Mouse (Mus musculus) heart, embryonic 13.5 days (tissue): ENCODE results near the gene Ptpn14. TPM values are rescaled to one million over a fixed set of nuclear protein-coding genes. Genes with fewer than 3 reads are reported as not detected.

Experiments used
- ATAC-seq: fragments of 200-750 bp; cut with Nextera tagmentation; 2 replicates; pipeline ENCODE4 v1.8.0; 2017; ENCODE audit warnings: moderate TSS enrichment; ENCODE audit not compliant: insufficient number of reproducible peaks, low FRiP score, low TSS enrichment; ENCODE audit errors: extremely low read depth
- H3K27ac ChIP-seq: fragments of 300-500 bp; sonication (generic); replicated peaks from 2 replicates; pipeline ENCODE4 v1.5.1; 2015; ENCODE audit warnings: moderate library complexity, mild to moderate bottlenecking, inconsistent platforms
- H3K27me3 ChIP-seq: fragments of 300-500 bp; sonication (generic); replicated peaks from 2 replicates; pipeline ENCODE4 v1.6.1; 2015; ENCODE audit warnings: mild to moderate bottlenecking, inconsistent platforms
- H3K36me3 ChIP-seq: fragments of 300-500 bp; sonication (generic); 2 replicates; pipeline ENCODE4 v1.6.1; 2015; ENCODE audit warnings: mild to moderate bottlenecking, inconsistent platforms
- H3K4me1 ChIP-seq: fragments of 300-500 bp; sonication (generic); 2 replicates; pipeline ENCODE4 v1.6.1; 2015; ENCODE audit warnings: inconsistent platforms
- H3K4me2 ChIP-seq: fragments of 300-500 bp; sonication (generic); 2 replicates; pipeline ENCODE4 v1.6.1; 2015; ENCODE audit warnings: inconsistent platforms, mild to moderate bottlenecking, moderate library complexity
- H3K4me3 ChIP-seq: fragments of 300-500 bp; sonication (generic); 2 replicates; pipeline ENCODE4 v1.5.1; 2015; ENCODE audit warnings: moderate library complexity, mild to moderate bottlenecking, inconsistent platforms
- H3K9ac ChIP-seq: fragments of 300-500 bp; sonication (generic); 2 replicates; pipeline ENCODE4 v1.6.1; 2015; ENCODE audit warnings: inconsistent platforms, mild to moderate bottlenecking, moderate library complexity
- H3K9me3 ChIP-seq: fragments of 300-500 bp; sonication (generic); 2 replicates; pipeline ENCODE4 v1.6.1; 2016; ENCODE audit warnings: inconsistent platforms
- WGBS: fragments of 180-500 bp; shearing (Covaris S2); methylation state at CpG from one replicate; pipeline ENCODE4 v1.1.7; 2015; ENCODE audit warnings: mixed read lengths; 5-methylcytosine and 5-hydroxymethylcytosine counted together
- polyA plus RNA-seq: library from polyadenylated mRNA; unstranded; fragments of >200 nt; fragmentation: Nextera tagmentation; extraction: Ambion mirVana; gene quantifications from 2 replicates; pipeline ENCODE4 v1.2.1, GENCODE M21; 2015

Ptpn14 gene
- polyA plus RNA-seq, 1 experiment from 2014 or later = 7.6 TPM

- H3K9me3 ChIP-seq = no peaks in the 10 kb centered on the region
- 53% methylated on average over 7 of the region's 7 CpGs for WGBS
- H3K4me3 ChIP-seq = no peak overlapping the region
- no peak overlapping the region for H3K9ac ChIP-seq
- ATAC-seq = no peak
- peaks cover 35% of the 10 kb centered on the region for H3K4me1 ChIP-seq
- no peak overlapping the region for H3K4me2 ChIP-seq
- H3K27me3 ChIP-seq = no peaks in the 10 kb centered on the region
- peaks cover 84% of the 10 kb centered on the region for H3K36me3 ChIP-seq
- H3K27ac ChIP-seq = no peak overlapping the region
These were observed 154.8 kb downstream of the Ptpn14 start for GRCm38 (mm10) chr1:189882886-189883285.

GRCm38 (mm10) chr1:189883531-189884170, 155.6 kb downstream of the Ptpn14 start:
- WGBS = 45% methylated on average over 18 of the region's 18 CpGs

GRCm38 (mm10) chr1:189884951-189885350, 156.9 kb downstream of the Ptpn14 start:
- Histone ChIP-seq H3K4me2 (no peak overlapping the region), H3K9me3 (no peaks in the 10 kb centered on the region), H3K4me3 (no peak overlapping the region), H3K27ac (no peak overlapping the region), H3K9ac (no peak overlapping the region), H3K4me1 (peaks cover 40% of the 10 kb centered on the region), H3K27me3 (no peaks in the 10 kb centered on the region), H3K36me3 (peaks cover 80% of the 10 kb centered on the region)
- WGBS = 64% methylated on average over 13 of the region's 13 CpGs
- ATAC-seq = no peak

More at GRCm38 (mm10) chr1:189883531-189884170, 155.6 kb downstream of the Ptpn14 start:
- peaks cover 39% of the 10 kb centered on the region for H3K4me1 ChIP-seq
- H3K9me3 ChIP-seq = no peaks in the 10 kb centered on the region
- no peaks in the 10 kb centered on the region for H3K27me3 ChIP-seq
- peaks cover 88% of the 10 kb centered on the region for H3K36me3 ChIP-seq
- H3K27ac ChIP-seq = no peak overlapping the region
- H3K4me2 ChIP-seq = no peak overlapping the region
- H3K9ac ChIP-seq = no peak overlapping the region
- no peak overlapping the region for H3K4me3 ChIP-seq
- ATAC-seq = no peak

DNA sequence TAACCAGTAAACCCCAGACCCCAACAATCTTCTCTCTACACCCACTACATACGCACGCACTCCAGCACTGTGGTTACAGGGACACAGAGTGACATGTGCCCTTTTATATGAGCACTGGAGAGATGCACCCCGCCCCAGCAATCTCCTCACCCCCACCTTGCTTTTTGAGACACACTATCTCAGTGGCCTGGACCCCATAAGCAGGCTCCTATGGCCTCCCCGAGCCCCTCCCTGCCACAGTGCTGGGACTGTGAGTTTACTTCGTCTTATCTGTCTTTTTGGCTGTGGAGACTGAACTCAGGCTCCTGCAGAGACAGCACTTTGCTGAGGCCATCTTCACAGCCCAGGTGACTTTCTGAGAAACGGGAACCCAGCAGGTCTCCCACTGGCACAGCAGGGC, 157.9 kb downstream of the Ptpn14 start:
- 67% methylated on average over 6 of the region's 6 CpGs for WGBS
- no peak for ATAC-seq
- Histone ChIP-seq H3K27me3 (no peaks in the 10 kb centered on the region), H3K9me3 (no peaks in the 10 kb centered on the region), H3K4me3 (no peak overlapping the region), H3K4me2 (no peak overlapping the region), H3K9ac (no peak overlapping the region), H3K27ac (no peak overlapping the region), H3K4me1 (peaks cover 30% of the 10 kb centered on the region), H3K36me3 (peaks cover 74% of the 10 kb centered on the region)

DNA sequence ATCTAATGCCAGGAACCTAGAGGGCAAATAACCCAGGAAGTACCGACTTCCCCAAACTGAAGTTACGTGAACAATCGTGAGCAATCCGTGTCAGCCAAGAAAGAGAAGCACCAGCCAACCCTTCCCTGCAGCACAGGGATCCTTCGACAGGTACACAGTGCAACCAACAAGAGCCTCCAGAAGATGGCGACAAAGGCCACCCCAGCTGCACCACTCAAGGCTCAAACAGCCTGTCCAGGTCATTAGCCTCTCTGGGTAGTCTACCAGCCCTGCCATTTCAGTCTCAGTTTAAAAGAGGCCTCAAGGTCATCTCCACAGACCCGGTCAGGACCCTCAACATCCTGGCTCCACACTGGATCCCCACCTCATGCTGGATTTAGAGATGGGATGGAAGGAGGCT, 159.4 kb downstream of the Ptpn14 start:
- Histone ChIP-seq H3K36me3 (peaks cover 73% of the 10 kb centered on the region), H3K4me1 (peaks cover 30% of the 10 kb centered on the region), H3K9ac (no peak overlapping the region; the same call in 1 of the 2 replicates), H3K9me3 (no peaks in the 10 kb centered on the region), H3K4me3 (no peak overlapping the region), H3K27ac (peak overlapping the region; percentile 49), H3K27me3 (no peaks in the 10 kb centered on the region), H3K4me2 (no peak overlapping the region)
- WGBS = 30% methylated on average over 7 of the region's 7 CpGs
- ATAC-seq = 0 out of 2 replicates have a peak, but pooled peaks have one; percentile 22

- WGBS = 42% methylated on average over 10 of the region's 10 CpGs
- Histone ChIP-seq H3K27ac (peak overlapping the region; percentile 49), H3K4me3 (no peak overlapping the region), H3K4me2 (no peak overlapping the region), H3K36me3 (peaks cover 73% of the 10 kb centered on the region), H3K9ac (peak overlapping the region; percentile 35), H3K27me3 (no peaks in the 10 kb centered on the region), H3K4me1 (peaks cover 24% of the 10 kb centered on the region), H3K9me3 (no peaks in the 10 kb centered on the region)
- no peak for ATAC-seq
These were observed 160.7 kb downstream of the Ptpn14 start for GRCm38 (mm10) chr1:189888749-189889148.

DNA sequence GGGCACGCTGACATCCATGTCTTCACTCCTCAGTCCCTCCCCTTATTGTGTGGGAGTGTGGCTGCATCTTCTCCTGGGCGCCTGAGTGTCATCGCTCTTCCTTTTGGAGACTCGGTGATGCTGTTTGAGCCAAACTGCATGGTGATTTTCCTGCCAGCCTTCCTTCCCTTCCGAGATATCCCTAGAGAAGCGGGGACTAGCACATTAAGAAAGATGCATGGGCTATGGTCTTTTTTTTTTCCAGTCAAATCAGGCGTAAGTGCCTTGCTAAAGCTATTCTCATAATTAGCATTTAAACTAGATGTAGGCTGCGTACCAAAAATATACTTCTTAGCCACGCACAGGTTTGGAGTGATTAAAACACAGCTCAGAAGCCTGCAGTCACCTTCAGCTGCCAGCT, 166.1 kb downstream of the Ptpn14 start:
- no peak for ATAC-seq
- 82% methylated on average over 9 of the region's 9 CpGs for WGBS
- Histone ChIP-seq H3K9me3 (no peaks in the 10 kb centered on the region), H3K27ac (no peak overlapping the region), H3K4me1 (peaks cover 25% of the 10 kb centered on the region), H3K27me3 (no peaks in the 10 kb centered on the region), H3K4me2 (no peak overlapping the region), H3K36me3 (peaks cover 74% of the 10 kb centered on the region), H3K9ac (no peak overlapping the region), H3K4me3 (no peak overlapping the region)

- H3K4me2 ChIP-seq = no peak overlapping the region
- H3K9me3 ChIP-seq = no peaks in the 10 kb centered on the region
- peaks cover 71% of the 10 kb centered on the region for H3K36me3 ChIP-seq
- 58% methylated on average over 9 of the region's 9 CpGs for WGBS
- peak overlapping the region; percentile 78 for H3K27ac ChIP-seq
- 0 out of 2 replicates have a peak overlapping the region, but pooled peaks have one; percentile 44 for H3K9ac ChIP-seq
- ATAC-seq = no peak
- no peak overlapping the region for H3K4me3 ChIP-seq
- H3K4me1 ChIP-seq = peaks cover 46% of the 10 kb centered on the region
- H3K27me3 ChIP-seq = no peaks in the 10 kb centered on the region
These were observed 169.8 kb downstream of the Ptpn14 start for GRCm38 (mm10) chr1:189897861-189898260.

DNA sequence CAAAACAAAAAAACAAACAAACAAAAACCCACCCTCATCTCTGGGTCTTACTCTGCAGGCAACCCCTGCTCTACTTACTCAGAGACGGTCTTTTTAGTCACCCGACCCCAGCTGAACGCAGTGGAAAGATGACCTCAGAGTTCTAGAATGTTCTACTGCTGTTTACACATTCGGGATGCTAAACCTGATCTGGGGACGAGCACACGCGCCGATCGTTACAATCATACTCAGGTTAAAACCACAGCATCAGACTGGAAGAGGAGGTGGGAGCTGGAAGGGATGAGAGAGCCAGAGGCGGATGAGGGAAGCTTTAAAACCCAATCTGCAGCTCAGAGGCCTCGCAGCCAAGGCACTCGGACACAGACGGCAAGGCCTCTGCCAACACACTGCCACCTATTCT, 170.6 kb downstream of the Ptpn14 start:
- Histone ChIP-seq H3K4me3 (no peak overlapping the region), H3K36me3 (peaks cover 63% of the 10 kb centered on the region), H3K9ac (peak overlapping the region; percentile 58), H3K27ac (peak overlapping the region; percentile 78), H3K4me2 (no peak overlapping the region), H3K27me3 (no peaks in the 10 kb centered on the region), H3K9me3 (no peaks in the 10 kb centered on the region), H3K4me1 (peaks cover 55% of the 10 kb centered on the region)
- no peak for ATAC-seq
- 41% methylated on average over 13 of the region's 13 CpGs for WGBS

GRCm38 (mm10) chr1:189899526-189899925, 171.5 kb downstream of the Ptpn14 start:
- Histone ChIP-seq H3K4me2 (no peak overlapping the region), H3K4me3 (no peak overlapping the region), H3K27ac (peak overlapping the region; percentile 78), H3K9me3 (no peaks in the 10 kb centered on the region), H3K4me1 (peaks cover 56% of the 10 kb centered on the region), H3K27me3 (no peaks in the 10 kb centered on the region), H3K36me3 (peaks cover 55% of the 10 kb centered on the region), H3K9ac (peak overlapping the region; percentile 58)
- WGBS = 68% methylated on average over 6 of the region's 6 CpGs
- ATAC-seq = no peak

DNA sequence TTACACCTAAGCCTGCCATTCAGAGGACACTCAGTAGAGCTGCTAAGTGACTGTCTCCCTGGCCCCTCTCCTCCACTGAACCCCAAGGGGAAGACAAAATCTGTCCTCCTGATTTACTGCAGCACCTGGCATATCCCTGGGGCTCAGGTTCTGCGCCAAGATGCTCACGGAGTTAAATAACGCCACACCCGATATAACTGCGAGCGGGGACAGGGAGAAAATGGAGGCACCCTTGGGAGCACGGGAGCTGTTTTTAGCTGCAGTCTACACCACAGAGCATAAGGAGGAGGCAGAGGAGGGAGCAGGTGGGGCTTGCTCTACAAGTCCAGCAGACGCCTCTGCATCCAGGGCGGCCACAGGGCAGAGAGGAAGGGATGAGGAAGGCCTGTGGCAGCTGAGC, 174.3 kb downstream of the Ptpn14 start:
- Histone ChIP-seq H3K9me3 (no peaks in the 10 kb centered on the region), H3K36me3 (peaks cover 33% of the 10 kb centered on the region), H3K4me2 (no peak overlapping the region), H3K27ac (no peak overlapping the region), H3K27me3 (no peaks in the 10 kb centered on the region), H3K4me1 (peaks cover 60% of the 10 kb centered on the region), H3K9ac (no peak overlapping the region), H3K4me3 (no peak overlapping the region)
- ATAC-seq = no peak
- 84% methylated on average over 9 of the region's 9 CpGs for WGBS

- 66% methylated on average over 11 of the region's 11 CpGs for WGBS
- Histone ChIP-seq H3K9ac (0 out of 2 replicates have a peak overlapping the region, but pooled peaks have one; percentile 3), H3K4me2 (no peak overlapping the region), H3K4me3 (no peak overlapping the region), H3K9me3 (no peaks in the 10 kb centered on the region), H3K27ac (no peak overlapping the region), H3K4me1 (peaks cover 58% of the 10 kb centered on the region), H3K27me3 (no peaks in the 10 kb centered on the region), H3K36me3 (peaks cover 39% of the 10 kb centered on the region)
- no peak for ATAC-seq
These were observed 175.1 kb downstream of the Ptpn14 start for GRCm38 (mm10) chr1:189903169-189903568.
